Mouse (Mus musculus): Measurements from ENCODE around the gene Mon2.

Gene Mon2

GRCm38 (mm10) chr10:123076245-123077023 lies at the start of gene Mon2:
Gene Mon2, minus strand, starts transcription at chr10:123076505.
- peak; percentile 92 to 94 for DNase-seq (ENCODE audit: low spot score in 2 of 2)

GRCm38 (mm10) chr10:123120666-123121392 lies 44.5 kb upstream of the Mon2 start:
- DNase-seq (ENCODE audit: low spot score in 2 of 2): no peak

GRCm38 (mm10) chr10:123116861-123117260 lies 40.6 kb upstream of the Mon2 start:
- DNase-seq (ENCODE audit: low spot score in 2 of 2): no peak

- DNase-seq (ENCODE audit: low spot score in 2 of 2): no peak
Measured at GRCm38 (mm10) chr10:123113466-123113865, 37.2 kb upstream of the Mon2 start.

- no peak for DNase-seq (ENCODE audit: low spot score in 2 of 2)
Measured at GRCm38 (mm10) chr10:123112787-123113168, 36.5 kb upstream of the Mon2 start.

GRCm38 (mm10) chr10:123112056-123112786 lies 35.9 kb upstream of the Mon2 start:
- DNase-seq (ENCODE audit: low spot score in 2 of 2): no peak

- no peak for DNase-seq (ENCODE audit: low spot score in 2 of 2)
Measured at GRCm38 (mm10) chr10:123110548-123110947, 34.2 kb upstream of the Mon2 start.

GRCm38 (mm10) chr10:123108527-123108926 lies 32.2 kb upstream of the Mon2 start:
- no peak for DNase-seq (ENCODE audit: low spot score in 2 of 2)

- DNase-seq (ENCODE audit: low spot score in 2 of 2): no peak
Measured at GRCm38 (mm10) chr10:123108121-123108520, 31.8 kb upstream of the Mon2 start.

GRCm38 (mm10) chr10:123101303-123101702 lies 25.0 kb upstream of the Mon2 start:
- no peak for DNase-seq (ENCODE audit: low spot score in 2 of 2)

- no peak for DNase-seq (ENCODE audit: low spot score in 2 of 2)
Measured at GRCm38 (mm10) chr10:123100584-123100983, 24.3 kb upstream of the Mon2 start.

GRCm38 (mm10) chr10:123094504-123094903 lies 18.2 kb upstream of the Mon2 start:
- DNase-seq (ENCODE audit: low spot score in 2 of 2): no peak

GRCm38 (mm10) chr10:123092577-123092976 lies 16.3 kb upstream of the Mon2 start:
- DNase-seq (ENCODE audit: low spot score in 2 of 2): no peak

- peak; percentile 9 to 11 for DNase-seq (ENCODE audit: low spot score in 2 of 2)
Measured at GRCm38 (mm10) chr10:123091737-123092136, 15.4 kb upstream of the Mon2 start.

GRCm38 (mm10) chr10:123089425-123089930 lies 13.2 kb upstream of the Mon2 start:
- DNase-seq (ENCODE audit: low spot score in 2 of 2): no peak

GRCm38 (mm10) chr10:123086847-123087246 lies 10.5 kb upstream of the Mon2 start:
- no peak for DNase-seq (ENCODE audit: low spot score in 2 of 2)

GRCm38 (mm10) chr10:123084900-123085641 lies 8.8 kb upstream of the Mon2 start:
- DNase-seq (ENCODE audit: low spot score in 2 of 2): no peak

- no peak for DNase-seq (ENCODE audit: low spot score in 2 of 2)
Measured at GRCm38 (mm10) chr10:123084307-123084706, 8.0 kb upstream of the Mon2 start.

- no peak for DNase-seq (ENCODE audit: low spot score in 2 of 2)
Measured at GRCm38 (mm10) chr10:123075751-123076242, 508 bp downstream of the Mon2 start.

- DNase-seq (ENCODE audit: low spot score in 2 of 2): no peak
Measured at GRCm38 (mm10) chr10:123071997-123072396, 4.3 kb downstream of the Mon2 start.

GRCm38 (mm10) chr10:123063021-123063420 lies 13.3 kb downstream of the Mon2 start:
- DNase-seq (ENCODE audit: low spot score in 2 of 2): no peak
